Mouse (Mus musculus) adrenal gland, adult (tissue): Measurements from ENCODE around the gene Keap1.
"Not testable (repeated sequence)": the region's sequence is repeated elsewhere in the genome, so short reads cannot be mapped to it uniquely, and the experiment has no call there.

Source experiments
- DNase-seq, 2 experiments: peaks; one replicate each; pipeline ENCODE4 v3.0.0; 2022 to 2023; ENCODE audit warnings: low spot score in 1 of 2; ENCODE audit not compliant: inconsistent age in 2 of 2

Keap1 gene

DNA sequence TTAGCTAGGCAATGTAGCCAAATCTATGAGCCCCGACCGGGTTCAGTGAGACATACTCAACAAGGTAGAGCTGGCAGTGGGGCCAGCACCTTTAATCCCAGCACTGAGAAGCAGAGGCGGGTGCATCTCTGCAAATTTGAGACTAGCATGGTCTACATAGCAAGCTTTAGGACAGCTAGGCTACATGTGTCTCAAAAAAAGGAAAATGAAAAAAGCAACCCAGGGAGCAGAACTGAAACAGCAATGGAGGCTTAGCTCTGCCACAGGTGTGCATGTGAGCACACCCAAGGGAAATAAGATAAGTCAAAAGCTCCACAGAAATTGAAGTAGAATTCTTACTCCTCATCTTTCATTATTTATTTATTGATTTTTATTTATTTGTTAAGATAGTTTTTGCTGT is 40.2 kb downstream of the Keap1 start:
- no peak for DNase-seq

GRCm38 (mm10) chr9:21197981-21198380 is 41.2 kb downstream of the Keap1 start:
- no peak for DNase-seq

DNA sequence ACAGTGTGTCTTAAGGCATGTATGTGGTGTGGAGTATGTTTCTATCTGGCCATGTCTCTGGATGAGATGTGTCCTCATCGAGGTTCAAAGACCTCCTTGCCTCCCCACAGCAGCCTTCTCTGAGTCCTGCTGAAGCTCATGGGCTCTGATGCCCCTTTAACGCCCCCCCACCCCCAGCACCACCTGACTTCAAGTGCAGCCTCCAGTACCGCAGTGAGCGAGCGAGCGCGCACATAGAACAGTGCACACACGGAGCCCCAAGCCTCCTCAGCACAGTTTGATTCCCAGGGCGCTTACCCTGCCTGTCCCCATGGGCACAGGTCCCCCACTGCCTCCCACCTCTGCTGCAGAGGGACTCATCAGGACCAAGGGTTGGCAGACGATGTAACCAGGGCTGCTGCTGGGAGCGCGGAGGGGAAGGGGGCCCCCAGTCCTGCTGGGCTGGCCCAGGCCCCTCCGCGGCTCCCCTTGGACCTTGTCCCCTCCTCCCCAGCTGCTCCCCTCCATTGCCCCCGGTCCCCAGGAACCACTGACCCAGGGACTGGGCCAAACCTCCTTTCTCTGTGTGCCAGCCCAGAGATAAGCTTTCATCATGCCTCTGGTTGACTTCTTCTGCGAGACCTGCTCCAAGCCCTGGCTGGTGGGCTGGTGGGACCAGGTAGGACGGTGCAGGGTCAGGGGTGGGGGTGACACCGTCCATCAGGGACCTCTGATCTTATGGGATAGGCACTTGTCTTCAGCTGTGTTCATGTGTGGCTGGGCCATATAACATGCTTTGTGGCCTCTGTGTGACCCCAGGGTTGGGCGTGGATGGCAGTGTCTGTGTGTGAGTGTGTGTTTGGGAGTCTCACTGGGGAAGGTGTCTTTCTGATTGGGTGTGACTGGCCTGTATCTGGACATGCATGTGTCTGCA is 42.4 kb downstream of the Keap1 start:
- DNase-seq: no peak

GRCm38 (mm10) chr9:21195736-21196505 is 43.2 kb downstream of the Keap1 start:
- not testable (repeated sequence) for DNase-seq

DNA sequence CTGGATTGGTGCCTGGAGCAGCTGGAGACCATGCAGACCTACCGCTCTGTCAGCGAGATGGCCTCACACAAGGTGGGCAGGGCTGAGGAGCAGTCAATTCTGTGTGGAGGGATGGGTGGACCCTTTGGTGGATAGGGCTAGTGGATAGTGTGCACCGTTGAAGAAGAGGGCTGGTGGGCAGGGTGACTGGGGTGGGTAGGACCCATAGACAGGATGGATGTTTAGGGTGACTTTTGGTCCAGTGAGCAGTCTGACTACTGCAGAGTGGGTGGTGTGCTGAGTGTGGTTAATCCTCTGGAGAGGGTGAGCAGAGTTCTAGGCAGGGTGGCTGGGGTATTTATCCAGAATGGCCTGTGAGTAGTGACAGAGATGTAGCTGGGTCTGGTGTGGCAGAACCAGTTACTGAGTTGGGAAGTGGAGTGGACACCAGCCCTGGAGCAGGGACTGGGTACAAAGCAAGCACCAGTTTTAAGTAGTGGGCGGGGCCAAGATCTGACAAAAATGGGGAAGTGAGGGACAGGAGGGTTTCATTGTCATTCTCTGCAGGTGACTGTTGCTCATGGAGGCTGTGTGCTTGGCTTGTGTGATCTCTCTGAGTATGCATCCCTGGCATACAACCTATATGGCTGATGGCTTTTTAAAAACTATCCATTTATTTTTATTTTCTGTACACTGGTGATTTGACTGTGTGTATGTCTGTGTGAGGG is 44.2 kb downstream of the Keap1 start:
- DNase-seq: no peak

- no peak for DNase-seq
These were observed 45.4 kb downstream of the Keap1 start for GRCm38 (mm10) chr9:21193786-21194185.

GRCm38 (mm10) chr9:21190670-21191069 is 48.5 kb downstream of the Keap1 start:
- DNase-seq: no peak

DNA sequence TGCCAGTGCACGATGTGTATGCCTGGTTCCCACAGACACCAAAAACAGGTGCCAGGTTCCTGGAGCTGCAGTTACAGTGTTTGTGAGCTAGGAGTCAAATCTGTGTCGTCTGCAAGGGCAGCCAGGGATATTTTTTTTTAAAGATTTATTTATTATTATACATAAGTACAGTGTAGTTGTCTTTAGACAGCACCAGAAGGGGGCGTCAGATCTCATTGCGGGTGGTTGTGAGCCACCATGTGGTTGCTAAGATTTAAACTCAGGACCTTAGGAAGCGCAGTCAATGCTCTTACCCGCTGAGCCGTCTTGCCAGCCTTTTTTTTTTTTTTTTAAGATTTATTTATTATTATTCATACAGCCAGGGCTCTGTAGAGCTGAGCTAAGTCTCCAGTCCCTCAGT is 49.3 kb downstream of the Keap1 start:
- DNase-seq: no peak

GRCm38 (mm10) chr9:21185436-21185835 is 53.7 kb downstream of the Keap1 start:
- DNase-seq: peak; percentile 35 to 65

DNA sequence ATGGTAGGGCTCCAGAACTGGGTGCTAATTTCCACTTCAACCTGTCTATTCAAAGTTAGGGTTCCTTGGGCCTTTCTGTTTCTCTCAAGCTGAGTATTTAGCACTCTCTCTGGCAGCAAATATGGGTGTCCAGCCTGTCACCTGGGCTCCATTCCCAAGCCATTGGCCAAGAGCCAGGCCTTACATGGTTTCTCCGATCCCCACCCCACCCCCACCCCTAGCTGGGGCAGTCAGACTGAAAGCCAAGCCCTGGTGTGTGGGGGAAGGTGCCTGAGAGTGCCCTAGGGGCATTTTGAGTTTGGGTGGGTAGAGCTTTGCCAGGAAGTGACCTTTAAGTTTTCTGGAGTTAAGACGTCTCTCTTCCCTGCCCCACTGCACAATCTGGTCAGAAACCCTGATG is 54.4 kb downstream of the Keap1 start:
- DNase-seq: peak; percentile 34 to 63

DNA sequence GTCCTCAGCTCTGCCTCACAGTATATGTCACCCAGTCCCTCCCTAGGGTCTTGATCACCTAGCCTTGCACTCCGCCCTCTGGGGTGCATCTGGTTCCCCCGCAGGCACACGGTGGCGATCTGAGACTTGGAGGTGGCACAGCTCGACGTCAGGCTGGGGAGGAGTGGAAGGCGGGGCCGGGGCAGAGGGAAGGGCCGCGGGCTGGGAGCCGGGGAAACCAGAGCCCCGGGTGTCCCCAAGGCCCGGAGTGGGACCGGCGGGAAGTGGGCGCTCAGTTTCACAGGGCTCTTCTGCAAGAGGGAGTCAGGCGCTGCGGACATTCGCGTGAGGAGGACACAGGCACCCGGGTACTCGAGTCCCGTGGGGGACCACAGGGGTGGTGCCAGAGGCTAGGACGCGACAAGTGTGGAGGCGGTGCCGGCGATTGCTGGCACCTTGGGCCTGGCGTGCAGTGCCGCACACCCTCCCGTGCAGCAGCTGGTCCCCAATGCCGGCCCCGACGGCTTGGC is 55.2 kb downstream of the Keap1 start:
- peak; percentile 82 to 91 for DNase-seq

DNA sequence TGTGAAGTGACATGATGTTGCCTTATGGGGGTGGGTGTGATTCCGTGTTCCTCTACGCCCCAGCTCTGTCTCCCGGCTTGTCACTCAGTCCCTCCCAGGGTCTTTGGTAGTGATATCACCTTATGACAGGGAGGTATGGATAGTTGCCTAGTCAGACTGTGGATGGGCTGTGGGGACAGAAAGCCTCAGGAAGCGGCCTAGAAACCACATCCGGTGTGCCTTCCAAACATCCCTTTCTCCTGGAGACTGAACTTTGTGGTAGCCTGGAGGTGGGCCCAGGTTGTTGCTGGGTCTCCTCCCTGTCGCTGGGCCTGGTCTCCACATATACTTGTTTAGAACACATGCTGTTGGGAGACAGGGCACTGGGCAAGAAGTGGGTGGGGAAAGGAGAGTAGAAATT is 55.7 kb downstream of the Keap1 start:
- DNase-seq: no peak

GRCm38 (mm10) chr9:21181421-21182220 is 57.5 kb downstream of the Keap1 start:
- peak; percentile 43 to 62 for DNase-seq

GRCm38 (mm10) chr9:21180841-21181240 is 58.3 kb downstream of the Keap1 start:
- DNase-seq: no peak

DNA sequence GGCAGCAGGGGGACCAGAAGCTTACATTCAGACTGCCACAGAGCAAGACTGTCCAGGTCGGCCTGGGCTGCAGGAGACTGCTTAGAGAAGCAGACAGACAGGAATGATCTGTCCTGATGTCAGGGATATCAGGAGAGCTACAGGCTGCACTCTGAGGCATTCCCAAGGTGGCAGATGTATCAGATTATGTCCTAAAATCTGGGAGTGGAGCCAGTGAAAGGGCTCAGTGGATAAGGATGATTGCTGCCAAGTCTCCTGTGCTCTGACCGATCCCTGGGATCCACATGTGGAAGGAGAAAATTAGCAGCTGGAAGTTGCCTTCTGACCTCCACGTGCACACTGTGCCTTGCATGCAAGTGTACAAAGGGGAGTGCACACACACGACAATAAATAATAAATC is 58.8 kb downstream of the Keap1 start:
- DNase-seq: no peak
